Mouse (Mus musculus) thymus, adult 2 months (tissue): ENCODE data around the gene Upf3a.

Experiments used
- CTCF ChIP-seq: fragments of 200-500 bp; IDR thresholded peaks from 2 replicates; pipeline ENCODE4 v1.5.1; 2012; ENCODE audit warnings: mild to moderate bottlenecking, control low read depth, low read length, moderate library complexity, borderline replicate concordance; ENCODE audit not compliant: control insufficient read depth, poor library complexity, insufficient read depth; ENCODE audit errors: extremely low read depth
- POLR2A ChIP-seq: fragments of 200-500 bp; IDR thresholded peaks from 2 replicates; pipeline ENCODE4 v1.6.1; 2012; ENCODE audit warnings: mild to moderate bottlenecking, low read length, control low read depth, moderate library complexity; ENCODE audit not compliant: control insufficient read depth, poor library complexity, insufficient read depth; ENCODE audit errors: extremely low read depth

- peak; percentile 97 for TF ChIP-seq CTCF
- TF ChIP-seq POLR2A = no peak
Observed at GRCm38 (mm10) chr8:13785250-13785763, at the start of gene Upf3a.
